Mouse (Mus musculus) heart, embryonic 10.5 days (tissue): ENCODE results near the gene Npr1. TPM values are rescaled to one million over a fixed set of nuclear protein-coding genes. Genes with fewer than 3 reads are reported as not detected.

Experiments
- DNase-seq: peaks from one replicate; pipeline ENCODE4 v3.0.0-alpha.2; 2017; ENCODE audit warnings: low spot score
- H3K27ac ChIP-seq: fragments of 300-500 bp; sonication (generic); 2 replicates; pipeline ENCODE4 v1.5.1; 2016; ENCODE audit warnings: mild to moderate bottlenecking
- H3K27me3 ChIP-seq: fragments of 300-500 bp; sonication (generic); 2 replicates; pipeline ENCODE4 v1.6.1; 2016; ENCODE audit warnings: mild to moderate bottlenecking; ENCODE audit not compliant: poor library complexity, insufficient read depth, severe bottlenecking
- H3K36me3 ChIP-seq: fragments of 300-500 bp; sonication (generic); 2 replicates; pipeline ENCODE4 v1.6.1; 2016; ENCODE audit warnings: mild to moderate bottlenecking, moderate library complexity
- H3K4me1 ChIP-seq: fragments of 300-500 bp; sonication (generic); 2 replicates; pipeline ENCODE4 v1.6.1; 2016; ENCODE audit warnings: mild to moderate bottlenecking
- H3K4me3 ChIP-seq: fragments of 300-500 bp; sonication (generic); 2 replicates; pipeline ENCODE4 v1.5.1; 2016; ENCODE audit warnings: mild to moderate bottlenecking, moderate library complexity
- H3K9me3 ChIP-seq: fragments of 300-500 bp; sonication (generic); 2 replicates; pipeline ENCODE4 v1.6.1; 2016; ENCODE audit warnings: mild to moderate bottlenecking, moderate library complexity
- WGBS: fragments of 180-500 bp; shearing (Covaris S2); methylation state at CpG from one replicate; pipeline ENCODE4 v1.1.7; 2016; 5-methylcytosine and 5-hydroxymethylcytosine counted together
- polyA plus RNA-seq: library from polyadenylated mRNA; unstranded; fragments of >200 nt; fragmentation: Nextera tagmentation; extraction: Ambion mirVana; gene quantifications from 2 replicates; pipeline ENCODE4 v1.2.1, GENCODE M21; 2016

Gene Npr1
- polyA plus RNA-seq, 1 experiment from 2014 or later, result 8.7 TPM

DNA sequence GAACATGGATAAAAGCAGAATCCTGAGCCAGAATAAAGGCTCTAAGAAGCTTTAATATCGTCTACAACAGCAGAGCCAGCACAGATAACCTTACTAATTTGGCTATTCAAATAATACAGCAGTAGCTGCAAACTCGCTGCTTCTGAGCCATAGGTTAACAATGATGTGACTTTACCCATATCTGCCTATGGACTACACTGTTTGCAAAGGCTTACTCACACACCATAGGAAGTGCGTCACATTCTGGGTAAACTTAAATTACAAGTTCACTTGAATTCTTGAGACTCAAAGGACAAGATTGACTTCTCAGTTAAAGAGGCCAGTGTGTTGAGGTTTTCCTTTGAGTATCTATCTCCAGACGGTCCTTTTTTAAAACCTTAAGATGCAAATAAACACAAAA lies 37.8 kb upstream of the Npr1 start:
- WGBS, result 87% methylated on average over 4 of the region's 4 CpGs
- Histone ChIP-seq H3K4me1 (0 out of 2 replicates have a peak, but pooled peaks cover 6% of the 10 kb centered on the region), H3K36me3 (peaks cover 91% of the 10 kb centered on the region), H3K9me3 (no peaks in the 10 kb centered on the region), H3K27ac (no peak overlapping the region), H3K27me3 (no peaks in the 10 kb centered on the region), H3K4me3 (no peak overlapping the region)
- DNase-seq, result no peak

DNA sequence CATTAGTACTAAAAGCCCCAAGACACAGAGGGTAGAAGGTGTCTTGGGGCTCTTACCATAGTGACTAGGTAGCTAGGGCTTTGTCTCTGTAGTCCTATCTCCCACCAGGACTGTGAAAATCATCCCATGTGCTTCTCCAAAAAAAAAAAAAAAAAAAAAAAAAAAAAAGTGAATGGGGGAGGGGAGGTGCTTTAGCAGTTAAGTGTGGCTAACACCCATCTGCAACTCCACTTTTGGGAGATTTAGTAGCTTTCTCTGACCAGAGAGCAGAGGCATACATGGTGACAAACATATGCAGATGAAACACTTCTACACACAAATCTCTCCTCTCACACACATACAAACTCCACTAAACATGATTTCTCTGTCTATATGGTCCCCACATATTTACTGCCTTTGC lies 31.9 kb upstream of the Npr1 start:
- no peak for DNase-seq
- Histone ChIP-seq H3K36me3 (peaks cover 69% of the 10 kb centered on the region), H3K27me3 (no peaks in the 10 kb centered on the region), H3K27ac (no peak overlapping the region), H3K9me3 (no peaks in the 10 kb centered on the region), H3K4me1 (no peaks in the 10 kb centered on the region), H3K4me3 (no peak overlapping the region)

DNA sequence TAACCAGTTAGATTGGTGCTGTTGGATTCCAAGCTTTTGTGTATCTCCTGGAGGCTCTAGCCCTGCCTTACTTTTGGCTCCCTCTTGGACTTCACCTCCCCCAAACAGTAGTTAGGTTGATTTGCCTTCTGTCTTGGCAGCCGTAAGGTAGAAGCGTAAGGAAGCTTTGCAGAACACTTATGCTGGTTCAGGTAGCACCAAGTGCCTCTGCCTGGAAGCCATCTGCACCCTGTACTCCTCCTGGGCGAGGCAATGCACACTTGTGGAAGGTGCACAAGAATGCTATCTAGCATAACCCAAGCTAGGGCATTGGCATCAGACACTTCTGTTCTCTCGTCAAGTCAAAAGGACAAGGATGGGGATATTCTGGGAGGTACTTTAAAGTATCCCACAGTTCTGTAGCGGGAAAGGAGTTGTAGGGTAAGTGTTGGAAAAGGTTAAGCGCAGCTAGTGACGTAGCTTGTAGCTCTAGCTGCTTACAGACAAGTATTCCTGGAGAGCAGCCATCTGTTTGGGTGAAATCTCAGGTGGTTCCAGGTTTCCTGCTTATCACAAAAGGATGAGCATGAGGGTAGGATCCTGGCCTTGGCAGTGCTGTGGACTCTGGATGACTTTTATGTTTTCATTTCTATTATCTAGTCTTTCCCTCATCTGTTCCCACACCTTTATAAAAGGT lies 30.3 kb upstream of the Npr1 start:
- DNase-seq, result no peak
- no peaks in the 10 kb centered on the region for H3K9me3 ChIP-seq
- no peak overlapping the region for H3K4me3 ChIP-seq
- H3K27me3 ChIP-seq, result no peaks in the 10 kb centered on the region
- H3K4me1 ChIP-seq, result no peaks in the 10 kb centered on the region
- H3K27ac ChIP-seq, result no peak overlapping the region
- H3K36me3 ChIP-seq, result peaks cover 53% of the 10 kb centered on the region
- WGBS, result 87% methylated on average over 7 of the region's 7 CpGs

DNA sequence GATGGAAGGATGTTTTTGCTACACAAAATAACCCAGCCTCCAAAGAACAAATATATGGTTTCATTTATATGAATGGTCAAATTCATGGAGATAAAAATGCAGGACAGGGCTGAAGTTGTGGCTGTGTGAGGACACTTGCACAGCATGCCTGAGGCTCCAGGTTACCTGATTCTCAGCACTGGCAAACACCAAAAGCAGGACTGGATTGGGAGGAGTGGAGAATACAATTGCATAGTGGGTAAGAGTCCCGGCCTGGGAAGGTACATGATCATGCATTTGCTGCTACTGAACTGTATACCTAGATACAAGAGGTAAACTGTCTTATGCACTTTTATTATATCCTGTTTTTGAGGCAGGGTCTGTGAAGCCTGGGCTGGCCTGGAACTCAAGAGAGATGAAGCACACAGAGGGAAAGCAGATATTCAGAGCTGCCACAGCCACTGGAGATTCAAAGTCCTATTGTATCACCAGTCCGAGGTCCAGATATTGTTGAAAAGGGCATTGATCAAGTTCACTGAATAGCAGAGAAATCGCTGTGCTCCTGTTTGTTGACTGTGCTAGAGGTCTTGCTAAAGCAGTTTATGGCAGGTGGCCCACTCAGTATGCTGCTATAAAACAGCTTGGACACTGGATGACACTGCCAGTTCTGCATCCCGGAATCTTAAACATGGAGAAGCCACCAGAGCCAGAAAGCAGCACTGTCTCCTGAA lies 28.3 kb upstream of the Npr1 start:
- Histone ChIP-seq H3K4me3 (no peak overlapping the region), H3K27ac (no peak overlapping the region), H3K27me3 (no peaks in the 10 kb centered on the region), H3K36me3 (peaks cover 38% of the 10 kb centered on the region), H3K4me1 (peaks cover 6% of the 10 kb centered on the region; the same call in 1 of the 2 replicates), H3K9me3 (no peaks in the 10 kb centered on the region)
- WGBS, result 69% methylated on average over 4 of the region's 4 CpGs
- DNase-seq, result no peak

DNA sequence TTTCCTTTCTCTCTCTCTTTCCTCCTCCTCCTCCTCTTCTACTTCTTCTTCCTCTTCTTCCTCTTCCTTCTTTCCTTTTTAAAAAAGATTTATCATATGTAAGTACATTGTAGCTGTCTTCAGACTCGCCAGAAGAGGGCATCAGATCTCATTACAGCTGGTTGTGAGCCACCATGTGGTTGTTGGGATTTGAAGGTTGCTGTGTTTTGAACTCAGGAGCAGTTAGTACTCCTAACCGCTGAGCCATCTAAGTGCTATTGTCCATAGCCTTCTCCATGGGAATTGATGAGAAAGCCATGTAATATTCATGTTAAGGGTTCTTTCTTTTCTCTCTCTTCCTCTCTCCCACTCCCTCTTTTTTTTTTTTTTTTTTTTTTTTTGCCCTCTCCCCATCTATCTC lies 25.7 kb upstream of the Npr1 start:
- Histone ChIP-seq H3K9me3 (no peaks in the 10 kb centered on the region), H3K36me3 (peaks cover 36% of the 10 kb centered on the region), H3K4me1 (peaks cover 6% of the 10 kb centered on the region; the same call in 1 of the 2 replicates), H3K4me3 (no peak overlapping the region), H3K27ac (no peak overlapping the region), H3K27me3 (no peaks in the 10 kb centered on the region)
- no peak for DNase-seq
- WGBS, result 35% methylated on average over 2 of the region's 2 CpGs

DNA sequence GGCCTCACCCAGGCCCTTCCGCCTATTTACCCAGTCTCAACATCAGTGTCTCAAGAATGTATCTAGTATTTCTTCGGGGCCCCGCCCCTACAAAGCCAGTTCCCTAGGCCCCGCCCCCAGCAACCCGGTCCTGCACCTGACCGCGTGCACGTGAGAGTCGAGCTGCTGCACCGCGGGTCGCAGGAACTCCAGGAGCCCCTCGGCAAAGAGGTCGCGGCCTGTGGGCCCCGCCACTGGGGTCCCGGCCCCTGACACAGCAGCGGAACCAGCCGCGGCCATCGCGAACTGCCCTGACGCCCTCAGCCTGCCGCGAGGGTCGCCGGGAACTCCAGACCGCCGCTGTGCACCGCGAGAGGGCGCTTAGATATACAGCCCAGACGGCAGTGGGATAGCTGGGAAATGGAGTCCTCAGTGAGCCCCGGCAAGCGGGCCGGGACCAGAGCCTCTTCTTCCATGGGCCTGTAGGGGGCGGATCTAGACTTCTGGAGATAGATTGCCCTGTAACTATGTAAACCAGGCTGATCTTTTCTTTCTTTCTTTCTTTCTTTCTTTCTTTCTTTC lies 25.1 kb upstream of the Npr1 start, which contains the start of gene Snapin:
Snapin (minus strand) TSS at position 338 of the 561 bp plus-strand sequence.
- Histone ChIP-seq H3K27ac (peak within 1 kb of the TSS; percentile 95), H3K4me1 (peaks cover 6% of the 10 kb centered on the region; the same call in 1 of the 2 replicates), H3K4me3 (peak within 1 kb of the TSS; percentile 77), H3K27me3 (no peaks in the 10 kb centered on the region), H3K36me3 (peaks cover 37% of the 10 kb centered on the region), H3K9me3 (no peaks in the 10 kb centered on the region)
- WGBS, result under 1% methylated on average over 37 of the region's 37 CpGs
- DNase-seq, result peak; percentile 98

DNA sequence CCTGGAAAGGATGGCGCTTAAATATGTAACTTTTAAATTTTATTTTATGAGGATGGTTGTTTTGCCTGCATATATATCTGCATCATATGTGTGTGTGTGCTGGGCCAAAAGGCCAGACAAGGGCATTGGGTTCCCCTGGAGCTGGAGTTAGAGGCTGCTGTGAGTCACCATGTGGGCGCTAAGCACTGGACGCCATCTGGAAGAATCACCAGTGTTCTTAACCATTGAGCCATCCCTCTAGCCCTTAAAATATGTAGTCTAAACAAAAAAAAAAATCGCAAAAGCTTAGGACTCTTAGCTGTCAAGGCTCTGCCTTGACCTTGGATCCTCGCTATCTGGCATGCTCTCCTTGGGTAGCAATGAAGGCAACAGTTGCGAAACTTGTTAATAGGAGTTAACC lies 22.9 kb upstream of the Npr1 start:
- 90% methylated on average over 6 of the region's 6 CpGs for WGBS
- Histone ChIP-seq H3K27ac (no peak overlapping the region), H3K9me3 (no peaks in the 10 kb centered on the region), H3K4me1 (peaks cover 6% of the 10 kb centered on the region; the same call in 1 of the 2 replicates), H3K27me3 (no peaks in the 10 kb centered on the region), H3K4me3 (no peak overlapping the region), H3K36me3 (peaks cover 54% of the 10 kb centered on the region)
- no peak for DNase-seq

DNA sequence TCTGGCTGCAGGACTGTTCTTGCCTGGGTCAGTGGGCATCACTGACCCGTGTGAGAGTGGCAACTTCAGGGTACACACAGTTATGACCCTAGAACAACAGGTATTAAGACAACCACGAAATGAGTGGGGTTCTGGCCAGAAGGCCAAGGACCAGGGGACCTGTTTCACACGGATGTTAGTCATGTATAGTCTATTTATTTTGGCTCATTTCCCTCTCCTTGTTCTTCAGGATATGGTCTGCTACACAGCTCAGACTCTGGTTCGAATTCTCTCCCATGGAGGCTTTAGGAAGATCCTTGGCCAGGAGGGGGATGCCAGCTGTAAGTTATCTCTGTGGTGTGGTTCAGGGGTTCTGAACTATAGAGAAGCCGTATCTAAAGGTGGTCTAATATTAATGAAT lies 21.3 kb upstream of the Npr1 start:
- peaks cover 70% of the 10 kb centered on the region for H3K36me3 ChIP-seq

DNA sequence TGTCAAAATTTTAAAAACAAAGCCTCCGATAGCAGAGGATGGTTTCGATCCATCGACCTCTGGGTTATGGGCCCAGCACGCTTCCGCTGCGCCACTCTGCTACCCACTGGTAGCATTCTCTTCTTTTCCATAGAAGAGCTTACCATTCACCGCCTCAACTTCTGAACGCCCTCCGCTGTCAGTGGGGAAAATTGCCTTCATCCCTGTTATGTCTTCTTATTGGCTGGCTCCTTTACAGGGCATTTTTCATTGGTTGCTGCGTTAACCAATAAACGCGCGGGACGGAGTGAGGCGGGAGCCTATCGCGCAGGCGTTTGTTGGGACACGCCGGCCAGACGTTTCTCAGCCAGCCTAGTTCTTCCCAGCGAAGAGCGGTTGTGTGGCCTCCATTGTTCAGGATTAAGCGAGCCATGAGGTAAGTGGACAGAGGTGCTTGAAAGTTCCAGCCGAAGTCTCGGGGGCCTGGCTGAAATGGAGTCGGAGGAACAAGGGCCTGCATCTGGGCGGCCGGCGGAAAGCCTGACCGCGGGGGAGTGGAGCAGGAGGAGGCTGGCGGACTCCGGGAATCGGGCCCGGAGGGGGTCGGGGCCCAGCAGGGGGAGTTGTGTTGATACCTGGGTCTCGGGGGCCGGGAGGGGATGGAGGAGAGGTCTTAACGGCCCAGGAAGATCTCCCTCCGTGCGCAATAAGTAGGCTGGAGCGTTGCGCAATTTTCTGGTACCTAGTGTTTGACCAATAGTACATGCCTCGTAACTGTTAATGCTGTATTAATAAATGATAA lies 10.4 kb upstream of the Npr1 start, which contains the start of gene Ilf2:
Ilf2 (plus strand) TSS at position 296 of the 781 bp plus-strand sequence.
- under 1% methylated on average over 45 of the region's 45 CpGs for WGBS
- H3K4me1 ChIP-seq, result peaks cover 10% of the 10 kb centered on the region; the same call in 1 of the 2 replicates
- H3K9me3 ChIP-seq, result no peaks in the 10 kb centered on the region
- H3K36me3 ChIP-seq, result peaks cover 34% of the 10 kb centered on the region
- DNase-seq, result peak; percentile 98
- peak within 1 kb of the TSS; percentile 89 for H3K4me3 ChIP-seq
- peak within 1 kb of the TSS; percentile 97 for H3K27ac ChIP-seq
- no peaks in the 10 kb centered on the region for H3K27me3 ChIP-seq

More for the DNA sequence above, 21.3 kb upstream of the Npr1 start:
- no peaks in the 10 kb centered on the region for H3K9me3 ChIP-seq
- no peaks in the 10 kb centered on the region for H3K27me3 ChIP-seq
- H3K4me1 ChIP-seq, result peaks cover 6% of the 10 kb centered on the region; the same call in 1 of the 2 replicates
- no peak for DNase-seq
- H3K27ac ChIP-seq, result no peak overlapping the region
- WGBS, result 79% methylated on average over 5 of the region's 5 CpGs
- no peak overlapping the region for H3K4me3 ChIP-seq

DNA sequence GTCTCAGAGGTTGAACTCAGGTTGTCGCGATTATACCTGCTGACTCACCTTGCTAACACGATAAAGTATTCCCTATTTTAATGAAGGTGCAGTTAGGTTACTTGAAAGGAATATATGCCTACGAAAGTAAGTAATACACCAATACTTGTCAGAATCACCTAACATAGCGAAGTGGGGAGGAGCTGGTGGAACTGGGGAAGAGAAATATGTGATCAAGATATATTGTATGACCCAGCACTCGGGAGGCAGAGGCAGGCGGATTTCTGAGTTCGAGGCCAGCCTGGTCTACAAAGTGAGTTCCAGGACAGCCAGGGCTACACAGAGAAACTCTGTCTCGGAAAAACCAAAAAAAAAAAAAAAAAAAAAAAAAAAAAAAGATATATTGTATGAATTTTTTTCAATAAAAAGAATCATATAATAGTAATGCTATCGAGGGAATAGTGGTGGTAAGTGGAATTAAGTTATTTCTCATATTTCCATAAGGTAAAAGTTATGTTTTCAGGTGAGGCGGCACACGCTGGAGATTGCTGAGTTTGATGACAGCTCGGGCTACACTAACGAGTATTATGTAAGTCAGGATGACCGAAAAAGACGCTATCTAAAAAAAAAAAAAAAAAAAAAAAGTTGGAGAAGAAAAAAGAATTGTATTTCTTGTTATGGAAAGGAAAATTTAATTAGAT lies 9.6 kb upstream of the Npr1 start:
- Histone ChIP-seq H3K4me1 (peaks cover 10% of the 10 kb centered on the region; the same call in 1 of the 2 replicates), H3K36me3 (peaks cover 27% of the 10 kb centered on the region), H3K27me3 (no peaks in the 10 kb centered on the region), H3K9me3 (no peaks in the 10 kb centered on the region), H3K27ac (no peak overlapping the region), H3K4me3 (peak overlapping the region; percentile 89)
- 41% methylated on average over 16 of the region's 16 CpGs for WGBS
- DNase-seq, result no peak

DNA sequence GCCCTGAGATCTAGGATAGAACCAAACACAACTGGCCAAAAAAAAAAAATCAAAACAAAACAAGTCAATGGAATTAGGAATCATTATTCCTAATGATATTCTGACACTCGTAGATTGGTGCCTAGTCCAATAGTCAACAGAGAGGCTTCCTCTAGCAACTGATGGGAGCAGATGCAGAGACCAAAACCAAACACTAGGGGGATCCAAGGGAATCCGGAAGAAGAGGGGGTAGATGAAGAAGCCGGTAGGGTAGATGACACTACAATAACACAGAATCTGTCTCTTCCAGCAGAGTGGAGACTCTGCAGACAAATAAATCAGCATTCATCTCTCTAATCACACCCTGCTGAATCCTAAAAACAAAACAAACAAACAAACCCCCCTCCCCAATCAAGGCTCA lies 6.5 kb upstream of the Npr1 start:
- 36% methylated on average over 3 of the region's 3 CpGs for WGBS
- no peak for DNase-seq

More for the DNA sequence above, 6.5 kb upstream of the Npr1 start:
- Histone ChIP-seq H3K9me3 (no peaks in the 10 kb centered on the region), H3K27me3 (peaks cover 4% of the 10 kb centered on the region; the same call in 1 of the 2 replicates), H3K27ac (no peak overlapping the region), H3K4me3 (no peak overlapping the region), H3K4me1 (peaks cover 7% of the 10 kb centered on the region; the same call in 1 of the 2 replicates), H3K36me3 (no peaks in the 10 kb centered on the region)
